Mouse (Mus musculus) kidney, adult 2 months (tissue): ENCODE data around the gene Lss. TPM values are rescaled to one million over a fixed set of nuclear protein-coding genes. Genes with fewer than 3 reads are reported as not detected.

ENCODE experiments used
- DNase-seq: peaks from one replicate; pipeline ENCODE4 v3.0.0; 2021
- H3K27ac ChIP-seq: fragments of 200-500 bp; 2 replicates; pipeline ENCODE4 v1.5.1; 2012; ENCODE audit warnings: low read depth, low read length, control low read depth, inconsistent platforms; ENCODE audit not compliant: insufficient read depth
- H3K27me3 ChIP-seq: fragments of 200-500 bp; replicated peaks from 2 replicates; pipeline ENCODE4 v1.6.1; 2012; ENCODE audit warnings: mild to moderate bottlenecking, moderate library complexity, low read length, inconsistent platforms; ENCODE audit not compliant: control insufficient read depth, insufficient read depth
- H3K36me3 ChIP-seq: fragments of 200-500 bp; 2 replicates; pipeline ENCODE4 v1.6.1; 2012; ENCODE audit warnings: mild to moderate bottlenecking, moderate library complexity, low read length, inconsistent platforms; ENCODE audit not compliant: control insufficient read depth, insufficient read depth
- H3K4me1 ChIP-seq: fragments of 200-500 bp; 2 replicates; pipeline ENCODE4 v1.6.1; 2011; ENCODE audit warnings: low read length; ENCODE audit not compliant: control insufficient read depth, insufficient read depth
- H3K4me3 ChIP-seq: fragments of 200-500 bp; 2 replicates; pipeline ENCODE4 v1.5.1; 2011; ENCODE audit warnings: mild to moderate bottlenecking, low read depth, low read length, control low read depth; ENCODE audit not compliant: insufficient read depth
- CTCF ChIP-seq: fragments of 200-500 bp; conservative IDR thresholded peaks from 2 replicates; pipeline ENCODE4 v1.5.1; 2011; ENCODE audit warnings: low read depth, mild to moderate bottlenecking, control low read depth, low read length, moderate library complexity, mixed read lengths; ENCODE audit not compliant: insufficient read depth, insufficient read length
- POLR2A ChIP-seq: fragments of 200-500 bp; IDR thresholded peaks from one replicate; pipeline ENCODE4 v1.6.1; 2011; ENCODE audit warnings: low read depth, low read length, control low read depth
- WGBS: fragments of 180-500 bp; shearing (Covaris S2); methylation state at CpG from one replicate; pipeline ENCODE4 v1.1.7; 2018; 5-methylcytosine and 5-hydroxymethylcytosine counted together
- polyA plus RNA-seq: library from polyadenylated mRNA; depleted of rRNA; stranded (reverse); fragments of >200 nt; gene quantifications from 2 replicates; pipeline ENCODE4 v1.2.3, GENCODE M21; 2012; rRNA removed

Lss gene
- polyA plus RNA-seq, 1 experiment, result 18.9 TPM

GRCm38 (mm10) chr10:76586190-76586589, 54.8 kb downstream of the Lss start:
- Histone ChIP-seq H3K36me3 (no peaks in the 10 kb centered on the region), H3K27me3 (no peaks in the 10 kb centered on the region), H3K4me1 (no peaks in the 10 kb centered on the region), H3K4me3 (no peak overlapping the region), H3K27ac (no peak overlapping the region)
- TF ChIP-seq CTCF (no peak), POLR2A (no peak)
- WGBS, result 41% methylated on average over 1 of the region's 1 CpGs
- no peak for DNase-seq

GRCm38 (mm10) chr10:76590197-76590596, 58.8 kb downstream of the Lss start:
- Histone ChIP-seq H3K36me3 (no peaks in the 10 kb centered on the region), H3K27ac (no peak overlapping the region), H3K4me3 (no peak overlapping the region), H3K4me1 (no peaks in the 10 kb centered on the region), H3K27me3 (no peaks in the 10 kb centered on the region)
- DNase-seq, result no peak
- TF ChIP-seq CTCF (no peak), POLR2A (no peak)
- WGBS, result 26% methylated on average over 11 of the region's 11 CpGs

GRCm38 (mm10) chr10:76596338-76596737, 65.0 kb downstream of the Lss start:
- Histone ChIP-seq H3K27me3 (no peaks in the 10 kb centered on the region), H3K36me3 (no peaks in the 10 kb centered on the region), H3K4me3 (no peak overlapping the region), H3K27ac (no peak overlapping the region), H3K4me1 (no peaks in the 10 kb centered on the region)
- 92% methylated on average over 31 of the region's 31 CpGs for WGBS
- DNase-seq, result no peak
- no peak for TF ChIP-seq POLR2A
- TF ChIP-seq CTCF, result no peak

- no peaks in the 10 kb centered on the region for H3K36me3 ChIP-seq
- no peak overlapping the region for H3K27ac ChIP-seq
- DNase-seq, result no peak
- no peak overlapping the region for H3K4me3 ChIP-seq
- no peaks in the 10 kb centered on the region for H3K4me1 ChIP-seq
- TF ChIP-seq POLR2A (no peak), CTCF (no peak)
- no peaks in the 10 kb centered on the region for H3K27me3 ChIP-seq
- 65% methylated on average over 3 of the region's 3 CpGs for WGBS
Observed at GRCm38 (mm10) chr10:76602690-76603089, 71.3 kb downstream of the Lss start.

Other genes with a start within 250 kb of the Lss start
- gene Dip2a, start 186.3 kb upstream of the Lss start, polyA plus RNA-seq, result 13.2 and 15.0 TPM in 2 replicates
- not detected in 2 replicates for gene AC141477.1, start 91.1 kb upstream of the Lss start, polyA plus RNA-seq
- gene Pcnt, start 88.8 kb upstream of the Lss start, polyA plus RNA-seq, result 14.6 and 14.9 TPM in 2 replicates
- 0.08 and 0.12 TPM in 2 replicates for gene 2610028H24Rik, start 82.5 kb upstream of the Lss start, polyA plus RNA-seq
- gene Mcm3ap, start 62.7 kb upstream of the Lss start, polyA plus RNA-seq, result 16.6 and 18.3 TPM in 2 replicates
- 3.1 and 3.3 TPM in 2 replicates for gene Ybey, start 62.5 kb upstream of the Lss start, polyA plus RNA-seq
- gene Spatc1l, start 30.7 kb downstream of the Lss start, polyA plus RNA-seq, result 0.14 and 0.19 TPM in 2 replicates
- 4.0 and 6.2 TPM in 2 replicates for gene Ftcd, start 44.1 kb downstream of the Lss start, polyA plus RNA-seq
- 23.4 and 28.7 TPM in 2 replicates for gene Col6a2, start 92.0 kb downstream of the Lss start, polyA plus RNA-seq
- gene Col6a1, start 194.6 kb downstream of the Lss start, polyA plus RNA-seq, result 33.2 and 39.1 TPM in 2 replicates